Mouse (Mus musculus): ENCODE results near the gene Pde6g. TPM values are rescaled to one million over a fixed set of nuclear protein-coding genes. Genes with fewer than 3 reads are reported as not detected.

Pde6g gene
- total and polyA plus RNA-seq, 3 experiments: 0.35 to 0.84 TPM; not detected in 1

DNA sequence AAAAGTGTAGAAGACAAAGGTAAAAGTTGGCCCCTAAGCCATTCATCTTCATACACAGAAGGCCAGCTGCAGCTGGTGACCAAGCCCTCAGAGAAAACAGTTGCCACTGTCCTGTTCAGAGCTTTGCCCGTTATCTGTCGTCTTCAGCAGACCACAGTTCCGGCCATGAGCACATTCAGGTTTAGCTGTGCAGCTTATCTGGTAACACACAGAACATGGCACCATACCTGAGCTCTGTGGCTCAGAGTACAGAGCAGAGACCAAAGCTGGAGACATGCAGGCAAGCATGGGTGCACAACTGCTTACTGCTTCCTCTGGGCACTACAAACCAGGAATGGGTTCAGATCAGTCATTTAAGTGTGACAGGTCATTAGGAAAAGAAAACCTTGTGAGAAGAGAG lies 47.4 kb downstream of the Pde6g start (continued):
- no peak for TF ChIP-seq MAZ (IDR thresholded peaks at IDR 0.05; ENCODE audit: low read depth, low read length)
- TF ChIP-seq NELFE (IDR thresholded peaks at IDR 0.05; ENCODE audit: low read depth, low read length): no peak
- TF ChIP-seq E2F4 (IDR thresholded peaks at IDR 0.05; ENCODE audit: borderline replicate concordance, low read depth, low read length): no peak
- TF ChIP-seq ZKSCAN1 (IDR thresholded peaks at IDR 0.05; ENCODE audit: low read depth, low read length): no peak
- 0 out of 2 replicates have a peak, but pooled peaks have one; percentile 36 for TF ChIP-seq TBP (IDR thresholded peaks at IDR 0.05; ENCODE audit: low read depth, low read length)
- TF ChIP-seq JUND (IDR thresholded peaks at IDR 0.05; ENCODE audit: low read depth, low read length): no peak
- peak; percentile 97 to 98 for TF ChIP-seq EP300 (IDR thresholded peaks at IDR 0.05; ENCODE audit: low read depth in 1 of 2, low read length in 2 of 2)
- no peak for TF ChIP-seq CHD1 (IDR thresholded peaks at IDR 0.05; ENCODE audit: low read depth, low read length)
- no peak for TF ChIP-seq POLR2AphosphoS5 (IDR thresholded peaks at IDR 0.05; ENCODE audit: borderline replicate concordance, low read depth, low read length)
- TF ChIP-seq ETS1 (IDR thresholded peaks at IDR 0.05; ENCODE audit: low read depth, low read length): peak; percentile 88
- TF ChIP-seq RAD21 (IDR thresholded peaks at IDR 0.05; ENCODE audit: low read depth, low read length): no peak
- TF ChIP-seq KAT2A (conservative IDR thresholded peaks at IDR 0.05; ENCODE audit: low read depth, low read length): no peak
- no peak for TF ChIP-seq UBTF (IDR thresholded peaks at IDR 0.05; ENCODE audit: borderline replicate concordance, insufficient read depth, low read depth, low read length)
- TF ChIP-seq NRF1 (IDR thresholded peaks at IDR 0.05; ENCODE audit: insufficient read depth, low read depth, low read length, poor library complexity, severe bottlenecking): no peak
- no peak for TF ChIP-seq USF1 (IDR thresholded peaks at IDR 0.05; ENCODE audit: low read depth, low read length)
- no peak for TF ChIP-seq MAFK (IDR thresholded peaks at IDR 0.05; ENCODE audit: borderline replicate concordance, low read depth, low read length)

DNA sequence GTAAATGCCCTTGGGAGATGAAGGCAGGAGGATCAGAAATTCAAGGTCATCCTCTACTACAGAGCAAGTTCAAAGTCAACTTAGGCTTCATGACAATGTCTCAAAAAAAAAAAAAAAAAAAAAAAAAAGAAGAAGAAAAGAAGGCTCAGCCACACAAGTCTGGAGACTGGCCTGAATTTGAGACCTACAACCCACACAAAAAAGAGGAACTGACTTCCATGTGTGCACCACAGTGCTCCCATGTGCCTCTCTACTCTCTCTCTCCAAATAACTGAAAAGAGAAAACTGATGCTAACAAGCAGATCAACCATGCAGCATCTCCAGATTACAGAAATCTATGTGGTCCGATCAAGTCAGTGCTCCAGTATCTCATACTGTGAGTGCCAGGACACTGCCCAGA lies 48.5 kb downstream of the Pde6g start:
- Histone ChIP-seq H3K9ac (ENCODE audit: control insufficient read depth, low read depth, low read length, poor library complexity, severe bottlenecking) (peak overlapping the region; percentile 28), H3K79me2 (ENCODE audit: control insufficient read depth, insufficient read depth, low read length, poor library complexity) (no peaks in the 10 kb centered on the region; the same call in none of the 2 replicates), H3K27me3 (ENCODE audit: control insufficient read depth in 1 of 2, insufficient read depth in 2 of 2, low read length in 2 of 2) (no peaks in the 10 kb centered on the region), H3K27ac (ENCODE audit: control insufficient read depth, low read depth, low read length) (peak overlapping the region; percentile 88), H3K4me1 (ENCODE audit: control insufficient read depth in 1 of 2, insufficient read depth in 2 of 2, low read length in 2 of 2) (peaks cover 27 to 36% of the 10 kb centered on the region in 2 experiments), H3K4me3 (ENCODE audit: control insufficient read depth in 1 of 2, insufficient read depth in 1 of 2, low read depth in 2 of 2, low read length in 2 of 2) (no peak overlapping the region), H3K9me3 (replicated peaks; ENCODE audit: insufficient read depth, low read length) (no peaks in the 10 kb centered on the region), H3K36me3 (ENCODE audit: control insufficient read depth in 1 of 2, insufficient read depth in 2 of 2, low read length in 2 of 2) (peaks cover 33 to 46% of the 10 kb centered on the region in 2 experiments)
- peak; percentile 93 for DNase-seq (ENCODE audit: low read depth, low spot score)
- TF ChIP-seq USF1 (IDR thresholded peaks at IDR 0.05; ENCODE audit: low read depth, low read length) (peak; percentile 19; the same call in 1 of the 2 replicates), POLR2AphosphoS5 (IDR thresholded peaks at IDR 0.05; ENCODE audit: borderline replicate concordance, low read depth, low read length) (no peak), TCF12 (IDR thresholded peaks at IDR 0.05; ENCODE audit: low read depth, low read length) (peak; percentile 65), CHD1 (IDR thresholded peaks at IDR 0.05; ENCODE audit: low read depth, low read length) (no peak), MAX (IDR thresholded peaks at IDR 0.05; ENCODE audit: low read length) (peak; percentile 96), GATA1 (IDR thresholded peaks at IDR 0.05; ENCODE audit: low read depth, low read length) (peak; percentile 46; the same call in 1 of the 2 replicates), MXI1 (IDR thresholded peaks at IDR 0.05; ENCODE audit: low read depth, low read length) (peak; percentile 98), EP300 (IDR thresholded peaks at IDR 0.05; ENCODE audit: low read depth in 1 of 2, low read length in 2 of 2) (peak; percentile 81), TAL1 (IDR thresholded peaks at IDR 0.05; ENCODE audit: low read length) (peak; percentile 7; the same call in 1 of the 2 replicates), BHLHE40 (IDR thresholded peaks at IDR 0.05; ENCODE audit: borderline replicate concordance, low read depth, low read length) (no peak; the same call in 1 of the 2 replicates), ELF1 (IDR thresholded peaks at IDR 0.05; ENCODE audit: low read depth, low read length) (no peak), POLR2A (IDR thresholded peaks at IDR 0.05; ENCODE audit: control insufficient read depth in 1 of 2, insufficient read depth in 1 of 2, low read depth in 1 of 2, low read length in 2 of 2, poor library complexity in 1 of 2) (no peak), MEF2A (IDR thresholded peaks at IDR 0.05; ENCODE audit: extremely low read depth, insufficient replicate concordance, low read depth, low read length, poor library complexity, severe bottlenecking) (no peak), ZNF384 (IDR thresholded peaks at IDR 0.05; ENCODE audit: low read depth, low read length) (peak; percentile 100), CTCF (IDR thresholded peaks at IDR 0.05 in 2 of 3, conservative IDR thresholded peaks at IDR 0.05 in 1 of 3; ENCODE audit: control insufficient read depth in 1 of 3, insufficient read depth in 1 of 3, low read depth in 2 of 3, low read length in 3 of 3, poor library complexity in 1 of 3, severe bottlenecking in 1 of 3) (no peak), MYB (IDR thresholded peaks at IDR 0.05; ENCODE audit: low read depth, low read length) (peak; percentile 63; the same call in 1 of the 2 replicates), MAZ (IDR thresholded peaks at IDR 0.05; ENCODE audit: low read depth, low read length) (no peak), JUND (IDR thresholded peaks at IDR 0.05; ENCODE audit: low read depth, low read length) (no peak), RCOR1 (IDR thresholded peaks at IDR 0.05; ENCODE audit: low read depth, low read length) (peak; percentile 65), POLR2AphosphoS2 (IDR thresholded peaks at IDR 0.05; ENCODE audit: low read length) (no peak), SIN3A (IDR thresholded peaks at IDR 0.05; ENCODE audit: low read length) (peak; percentile 96), ZKSCAN1 (IDR thresholded peaks at IDR 0.05; ENCODE audit: low read depth, low read length) (peak; percentile 58; the same call in 1 of the 2 replicates), SMC3 (IDR thresholded peaks at IDR 0.05; ENCODE audit: low read depth, low read length) (no peak), HCFC1 (IDR thresholded peaks at IDR 0.05; ENCODE audit: low read depth, low read length) (peak; percentile 45; the same call in 1 of the 2 replicates), E2F4 (IDR thresholded peaks at IDR 0.05; ENCODE audit: borderline replicate concordance, low read depth, low read length) (no peak), ZC3H11A (IDR thresholded peaks at IDR 0.05; ENCODE audit: low read depth, low read length) (no peak)

All from MEL (cell line).